Mouse (Mus musculus) left cerebral cortex, postnatal 25 days (tissue): ENCODE data around the gene Tex45. TPM values are rescaled to one million over a fixed set of nuclear protein-coding genes. Genes with fewer than 3 reads are reported as not detected.

ENCODE experiments used
- DNase-seq, 2 experiments: peaks; one replicate each; pipeline ENCODE4 v3.0.0; 2022; ENCODE audit warnings: low spot score in 2 of 2, mixed read lengths in 1 of 2
- intact Hi-C: fragments of 180-260 bp; cut with DNase I; formaldehyde crosslinking; loops from one replicate; pipeline ENCODE4 v1.15.1; 2025
- total RNA-seq, 2 experiments: library from RNA; stranded (reverse); gene quantifications; 2 replicates each; pipeline ENCODE4 v1.2.3; 2021

Gene Tex45
- not detected for total RNA-seq

GRCm38 (mm10) chr8:3470562-3470961 is at the start of gene Tex45:
Tex45 (plus strand) TSS chr8:3470862.
- intact Hi-C loops: no loop called here
- no peak for DNase-seq

- DNase-seq: no peak
- intact Hi-C loops: no loop called here
Observed at GRCm38 (mm10) chr8:3421507-3421906, 49.2 kb upstream of the Tex45 start.

GRCm38 (mm10) chr8:3425217-3425616 is 45.4 kb upstream of the Tex45 start:
- intact Hi-C loops: no loop called here
- no peak for DNase-seq

GRCm38 (mm10) chr8:3426211-3426610 is 44.5 kb upstream of the Tex45 start:
- intact Hi-C loops: no loop called here
- no peak for DNase-seq

GRCm38 (mm10) chr8:3428426-3428825 is 42.2 kb upstream of the Tex45 start:
- intact Hi-C loops: no loop called here
- peak in 1 of 2 experiments; percentile 48 for DNase-seq

- DNase-seq: peak in 1 of 2 experiments; percentile 16
- intact Hi-C loops: no loop called here
Observed at GRCm38 (mm10) chr8:3429966-3430365, 40.7 kb upstream of the Tex45 start.

- DNase-seq: no peak
- intact Hi-C loops: no loop called here
Observed at GRCm38 (mm10) chr8:3431113-3431512, 39.5 kb upstream of the Tex45 start.

GRCm38 (mm10) chr8:3436492-3436891 is 34.2 kb upstream of the Tex45 start:
- intact Hi-C loops: no loop called here
- DNase-seq: no peak

- no peak for DNase-seq
- intact Hi-C loops: no loop called here
Observed at GRCm38 (mm10) chr8:3439510-3439909, 31.2 kb upstream of the Tex45 start.

GRCm38 (mm10) chr8:3449226-3449625 is 21.4 kb upstream of the Tex45 start:
- intact Hi-C loops: no loop called here
- no peak for DNase-seq

GRCm38 (mm10) chr8:3450670-3451069 is 20.0 kb upstream of the Tex45 start:
- intact Hi-C loops: no loop called here
- peak; percentile 25 to 34 for DNase-seq

GRCm38 (mm10) chr8:3451992-3452391 is 18.7 kb upstream of the Tex45 start:
- intact Hi-C loops: no loop called here
- DNase-seq: no peak

- no peak for DNase-seq
- intact Hi-C loops: loop anchor here (5.0 kb wide), 2 partner anchors 34 to 214 kb away; partner anchors contain the start of gene Trappc5
Observed at GRCm38 (mm10) chr8:3463248-3463647, 7.4 kb upstream of the Tex45 start.

GRCm38 (mm10) chr8:3464309-3464708 is 6.4 kb upstream of the Tex45 start:
- DNase-seq: no peak
- intact Hi-C loops: loop anchor here (5.0 kb wide), 2 partner anchors 33 to 213 kb away; partner anchors contain the start of gene Trappc5

- peak; percentile 81 to 82 for DNase-seq
- intact Hi-C loops: no loop called here
Observed at GRCm38 (mm10) chr8:3467006-3467885, 3.4 kb upstream of the Tex45 start, which contains the start of gene Pex11g. Pex11g (minus strand) TSS chr8:3467680.

GRCm38 (mm10) chr8:3467886-3468545 is 2.6 kb upstream of the Tex45 start:
- intact Hi-C loops: no loop called here
- DNase-seq: no peak

- intact Hi-C loops: no loop called here
Observed at GRCm38 (mm10) chr8:3468838-3469237, 1.8 kb upstream of the Tex45 start.

GRCm38 (mm10) chr8:3475715-3476429 is 5.2 kb downstream of the Tex45 start:
- DNase-seq: no peak
- intact Hi-C loops: no loop called here

More at GRCm38 (mm10) chr8:3468838-3469237, 1.8 kb upstream of the Tex45 start:
- DNase-seq: no peak

GRCm38 (mm10) chr8:3480221-3480785 is 9.6 kb downstream of the Tex45 start:
- DNase-seq: no peak
- intact Hi-C loops: no loop called here

GRCm38 (mm10) chr8:3481605-3482004 is 10.9 kb downstream of the Tex45 start:
- intact Hi-C loops: no loop called here
- DNase-seq: no peak
